ENCODE assay signal across 28 mouse cellular contexts in genomic region chr5:4245004-4245403, GRCm38 (mm10).
"Had no signal": no experiment of that assay in that cellular context is flagged by ENCODE, and none has a peak within 500 bp of the region (broad histone marks: within the 10 kb centered on the region; RNA-seq: fewer than 3 reads in every experiment).

No protein-coding gene starts in this region.

- H3K4me3 ChIP-seq: gastrocnemius, adult 2 months; heart, adult 2 months; heart, embryonic 13.5 days; heart, embryonic 15.5 days; hindbrain, embryonic 13.5 days; hindbrain, embryonic 15.5 days; kidney, embryonic 15.5 days; limb, embryonic 10.5 days; limb, embryonic 12.5 days; liver, embryonic 13.5 days had no signal

- H3K27ac ChIP-seq: gastrocnemius, adult 2 months; heart, adult 2 months; heart, embryonic 13.5 days; heart, embryonic 15.5 days; hindbrain, embryonic 13.5 days; hindbrain, embryonic 15.5 days; hindbrain, postnatal 0 days; kidney, embryonic 15.5 days; kidney, postnatal 0 days; limb, embryonic 10.5 days; limb, embryonic 12.5 days; liver, embryonic 13.5 days had no signal

- H3K36me3 ChIP-seq: heart, embryonic 13.5 days; heart, embryonic 15.5 days; hindbrain, embryonic 13.5 days; hindbrain, embryonic 15.5 days; kidney, embryonic 15.5 days; limb, embryonic 10.5 days; limb, embryonic 12.5 days; liver, embryonic 13.5 days had no signal

- H3K9ac ChIP-seq: heart, embryonic 13.5 days; heart, embryonic 15.5 days; hindbrain, embryonic 13.5 days; hindbrain, embryonic 15.5 days; kidney, embryonic 15.5 days; limb, embryonic 12.5 days; liver, embryonic 13.5 days had no signal

- DNase-seq: gastrocnemius, adult 2 months; gastrocnemius, postnatal 10 days; gastrocnemius, postnatal 25 days; heart, adult 11 months; heart, adult 2 months; heart, postnatal 14 days; heart, postnatal 36 days; kidney, adult 11 months; kidney, adult 2 months; kidney, adult 9 months; kidney, postnatal 14 days; kidney, postnatal 4 days; layer of hippocampus, adult 9-11 months; layer of hippocampus, postnatal 36 days; liver; liver, embryonic 13.5 days had no signal

- H3K4me2 ChIP-seq: heart, embryonic 11.5 days; heart, embryonic 13.5 days; heart, embryonic 15.5 days; hindbrain, embryonic 13.5 days; hindbrain, embryonic 15.5 days; kidney, embryonic 15.5 days; limb, embryonic 12.5 days; liver, embryonic 11.5 days; liver, embryonic 13.5 days had no signal

- ATAC-seq: hindbrain, postnatal 0 days; intestine, embryonic 16.5 days had no signal

- H3K27me3 ChIP-seq: heart, embryonic 13.5 days; heart, embryonic 15.5 days; hindbrain, embryonic 13.5 days; hindbrain, embryonic 15.5 days; limb, embryonic 12.5 days; liver, embryonic 13.5 days had no signal

- H3K9me3 ChIP-seq: heart, embryonic 13.5 days; heart, embryonic 15.5 days; hindbrain, embryonic 13.5 days; hindbrain, embryonic 15.5 days; kidney, embryonic 15.5 days; limb, embryonic 10.5 days; limb, embryonic 12.5 days; liver, embryonic 13.5 days had no signal

- H3K4me1 ChIP-seq: heart, embryonic 15.5 days; hindbrain, embryonic 15.5 days; kidney, embryonic 15.5 days; limb, embryonic 10.5 days; limb, embryonic 12.5 days; liver, embryonic 13.5 days had no signal
